Mouse (Mus musculus): Measurements from ENCODE around the gene Gnaq.

- TF ChIP-seq GATA1 (IDR thresholded peaks at IDR 0.05; ENCODE audit: borderline replicate concordance, low read length) (no peak), FLI1 (IDR thresholded peaks at IDR 0.05; ENCODE audit: low read length) (no peak)
These were observed 24.5 kb downstream of the Gnaq start for GRCm38 (mm10) chr19:16157120-16157519.
